Mouse (Mus musculus): ENCODE measurements around the gene Ada. TPM values are rescaled to one million over a fixed set of nuclear protein-coding genes. Genes with fewer than 3 reads are reported as not detected.

Ada gene
- total RNA-seq, 2 experiments from 2014 or later, result 1.5 to 1.6 TPM

DNA sequence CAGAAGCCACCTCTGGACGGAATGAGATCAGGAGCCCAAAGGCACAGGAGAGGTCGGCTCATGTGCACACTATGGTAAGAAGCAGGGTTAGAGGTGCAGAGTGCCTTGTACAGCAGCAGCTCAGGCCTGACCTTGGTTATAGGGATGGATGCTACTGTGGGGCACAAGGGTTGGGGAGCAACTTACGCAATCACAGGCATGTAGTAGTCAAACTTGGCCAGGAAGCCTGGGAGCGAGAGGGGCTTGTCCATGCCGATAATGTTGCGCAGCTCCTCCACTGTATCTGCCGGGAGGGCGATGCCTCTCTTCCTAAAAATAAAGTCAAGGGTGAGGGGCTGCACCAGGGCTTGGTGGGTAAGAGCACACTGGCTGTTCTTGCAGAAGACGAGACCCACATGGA is 14.9 kb downstream of the Ada start:
- no peak for DNase-seq (ENCODE audit: low spot score in 2 of 2)

DNA sequence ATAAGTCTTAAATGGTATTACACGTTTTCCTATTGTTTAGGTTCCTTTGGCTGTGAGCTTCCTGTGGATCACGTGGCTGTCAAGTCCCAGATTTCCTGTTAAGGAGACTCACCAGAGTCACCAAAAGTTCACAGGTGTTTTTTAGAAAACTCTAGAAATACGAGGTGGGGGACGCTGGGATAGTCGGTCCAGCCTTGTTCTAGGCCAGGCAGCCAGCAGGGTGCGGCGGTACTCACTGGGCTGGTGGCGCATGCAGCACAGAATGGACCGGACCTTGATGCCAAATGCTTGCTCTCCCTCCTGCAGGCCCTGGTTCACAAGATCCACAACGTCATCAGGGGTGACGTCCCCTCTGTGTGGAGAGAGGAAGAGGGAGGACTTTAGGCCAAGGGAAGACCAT is 18.0 kb downstream of the Ada start:
- DNase-seq (ENCODE audit: low spot score in 2 of 2), result no peak

DNA sequence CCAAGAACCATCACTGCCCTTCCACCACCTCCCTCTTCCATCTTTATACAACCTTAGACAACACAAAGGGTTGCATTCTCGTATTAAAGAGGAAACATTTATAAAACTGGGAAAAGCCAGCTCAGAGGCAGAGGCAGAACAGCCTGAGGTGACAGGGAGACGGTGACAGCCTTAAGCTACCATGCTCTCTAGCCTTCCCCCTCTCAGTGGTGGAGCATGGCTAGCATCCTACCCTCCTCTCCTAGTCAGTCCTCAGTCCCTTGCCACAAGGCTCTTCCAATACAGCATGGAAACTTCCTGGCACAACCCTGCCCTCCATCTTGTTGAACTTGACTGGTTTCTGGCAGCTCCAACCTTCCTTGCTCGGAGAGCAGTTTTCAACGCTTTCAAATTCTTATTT is 21.7 kb downstream of the Ada start:
- DNase-seq (ENCODE audit: low spot score in 2 of 2), result no peak

DNA sequence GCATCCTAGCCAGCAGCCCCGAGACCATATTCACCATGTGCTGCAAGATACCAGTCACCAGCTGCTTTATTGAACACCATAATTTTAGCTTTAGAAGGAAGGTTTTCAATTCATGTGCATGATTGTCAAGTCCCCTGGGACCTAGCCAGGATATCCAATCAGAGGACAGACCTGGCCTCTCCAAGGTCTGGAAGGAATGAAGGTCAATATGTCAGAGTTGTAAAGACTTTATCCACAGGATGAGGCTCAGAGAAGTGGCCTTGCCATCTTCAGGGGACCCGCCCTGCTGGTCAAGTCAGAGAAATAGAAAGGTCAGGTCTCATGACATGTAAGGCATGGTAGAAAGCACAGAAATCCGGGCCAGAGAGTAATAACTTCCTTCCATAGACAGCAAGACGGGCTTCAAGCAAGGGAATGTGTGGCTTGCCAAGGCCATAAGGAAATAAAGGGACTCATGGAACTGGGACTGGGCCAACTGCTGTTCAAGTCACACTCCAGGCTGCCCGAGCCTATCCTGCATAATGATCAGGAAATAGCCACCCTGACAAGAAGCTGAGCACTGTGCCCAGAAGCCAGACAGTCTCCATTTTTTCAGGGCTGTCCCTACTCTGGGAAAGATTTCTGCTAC is 23.2 kb downstream of the Ada start:
- no peak for DNase-seq (ENCODE audit: low spot score in 2 of 2)

DNA sequence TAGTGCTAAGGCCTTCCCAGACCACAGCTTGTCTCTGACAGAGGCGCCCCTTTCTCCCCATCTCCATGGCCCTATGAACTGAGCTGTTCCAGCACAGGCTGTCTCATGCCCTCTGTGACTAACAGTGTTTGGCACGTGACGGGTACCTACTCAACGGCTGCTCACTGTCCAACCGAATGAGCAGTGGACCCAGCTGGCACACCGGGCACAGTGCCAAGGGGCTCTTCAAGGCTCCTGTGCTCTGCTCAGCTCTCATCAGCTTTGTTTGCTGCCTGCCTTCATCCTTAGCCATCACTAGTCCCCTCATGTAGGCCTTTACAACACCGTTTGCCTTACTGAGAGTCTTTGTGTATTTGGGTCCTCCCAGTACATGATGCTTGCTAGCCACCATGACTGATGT is 27.5 kb downstream of the Ada start:
- DNase-seq (ENCODE audit: low spot score in 2 of 2), result peak in 1 of 2 experiments; percentile 66

DNA sequence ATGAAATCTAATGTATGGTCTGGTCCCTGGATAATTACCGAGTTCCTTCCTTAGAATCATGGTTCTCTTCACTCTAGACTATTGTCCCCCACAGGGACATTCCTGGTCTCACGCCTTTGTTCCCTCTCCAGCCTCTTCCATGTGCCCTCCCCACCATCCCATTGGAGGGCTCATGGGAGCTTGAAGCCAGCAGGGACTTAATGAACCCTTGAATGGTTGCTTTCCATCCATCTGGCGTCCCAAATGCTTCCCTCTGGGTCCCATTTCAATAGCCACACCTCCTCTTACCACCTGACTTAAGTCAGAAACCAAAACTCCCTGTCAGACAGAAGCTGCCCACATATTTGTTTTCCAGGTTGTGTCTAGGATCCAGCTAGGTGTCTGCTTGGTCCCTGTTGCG is 30.4 kb downstream of the Ada start:
- peak in 1 of 2 experiments; percentile 41 for DNase-seq (ENCODE audit: low spot score in 2 of 2)

DNA sequence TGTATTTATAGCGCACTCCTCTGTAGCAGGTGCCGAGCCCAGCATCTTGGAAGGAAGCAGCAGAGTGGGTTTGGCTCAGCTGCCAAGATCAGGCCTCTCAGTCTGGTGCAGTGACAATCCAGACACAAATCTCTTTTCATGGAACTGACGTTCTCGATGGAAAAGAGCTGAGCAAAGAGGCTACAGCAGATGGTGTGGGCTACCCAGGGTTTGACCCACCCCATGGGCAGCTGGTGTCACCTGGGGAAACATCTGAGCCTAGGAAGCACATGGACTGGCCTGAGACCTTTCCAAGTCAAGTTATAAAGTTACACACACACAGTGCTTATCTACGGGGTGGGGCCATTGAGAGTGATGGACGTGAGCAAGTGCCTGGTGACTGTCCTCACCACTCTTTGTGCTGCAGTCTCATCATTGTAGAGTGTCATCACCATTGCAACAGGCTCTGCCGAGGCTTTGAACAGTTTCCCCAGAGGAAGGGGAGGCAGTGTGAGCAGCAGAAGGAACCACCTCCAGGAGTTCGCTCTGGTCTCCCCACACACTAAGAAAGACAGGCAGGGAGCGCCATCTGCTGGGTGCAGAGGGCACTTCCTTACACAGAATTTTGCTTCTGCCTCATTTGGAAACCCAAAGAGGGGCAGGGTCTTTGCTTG is 31.0 kb downstream of the Ada start:
- DNase-seq (ENCODE audit: low spot score in 2 of 2), result peak; percentile 79 to 89

DNA sequence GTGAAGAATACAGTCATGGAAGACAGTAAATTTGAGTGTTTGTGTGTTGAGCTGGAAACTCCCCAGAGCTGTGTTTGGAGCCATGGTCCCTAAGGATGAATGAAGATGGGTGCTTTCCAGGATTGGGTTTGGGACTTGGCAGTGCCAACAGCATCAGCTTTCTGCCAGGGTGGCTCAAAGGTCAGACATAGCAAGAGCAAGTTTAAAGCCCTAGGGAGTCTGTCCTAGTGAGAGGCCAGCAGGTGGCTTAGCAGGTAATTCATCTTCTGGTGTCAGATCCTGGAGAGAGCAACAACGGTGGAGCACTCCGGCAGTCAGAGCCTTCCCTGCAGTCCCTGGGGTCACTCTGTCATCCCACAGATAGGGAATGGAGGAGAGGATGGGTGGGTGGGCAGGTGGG is 31.5 kb downstream of the Ada start:
- no peak for DNase-seq (ENCODE audit: low spot score in 2 of 2)

DNA sequence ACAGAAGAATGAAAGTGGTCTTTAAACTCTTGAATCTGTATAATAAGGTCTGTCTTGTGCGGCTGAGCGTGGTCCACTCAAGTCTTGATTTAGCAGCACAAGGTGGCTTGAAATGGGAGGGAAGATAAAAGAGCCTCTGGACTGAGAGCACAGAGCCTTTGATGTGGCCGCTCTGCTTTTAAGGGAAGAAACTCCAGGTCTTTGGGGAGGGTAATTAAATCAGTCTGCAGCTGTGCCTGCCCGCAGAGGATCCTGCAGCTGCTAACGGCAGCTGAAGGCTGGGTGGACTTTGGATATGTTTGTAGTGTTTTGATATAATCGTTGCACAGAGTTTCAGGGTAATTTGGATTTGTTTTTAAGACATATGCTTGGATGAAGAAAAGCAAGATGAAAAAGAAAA is 33.2 kb downstream of the Ada start:
- DNase-seq (ENCODE audit: low spot score in 2 of 2), result no peak

DNA sequence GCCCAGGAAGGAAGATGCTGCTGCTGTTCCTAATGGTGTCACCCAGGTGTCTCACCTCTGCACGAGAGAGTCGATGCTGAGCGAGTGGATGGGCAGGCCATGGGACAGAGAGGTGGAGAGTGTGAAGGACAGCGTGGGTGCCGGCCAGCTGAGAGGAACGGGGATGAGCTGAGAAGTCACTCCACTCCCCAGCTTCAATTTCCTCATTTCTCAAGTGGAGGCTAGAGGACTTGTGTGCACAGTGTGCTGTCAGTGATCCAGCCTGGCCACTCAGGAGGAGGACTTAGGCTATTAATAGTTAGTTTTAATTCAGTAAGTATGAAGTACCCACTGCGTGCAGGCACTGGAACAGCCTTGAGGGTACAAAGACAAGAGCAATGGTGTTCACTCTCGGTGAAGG is 33.6 kb downstream of the Ada start:
- DNase-seq (ENCODE audit: low spot score in 2 of 2), result no peak

DNA sequence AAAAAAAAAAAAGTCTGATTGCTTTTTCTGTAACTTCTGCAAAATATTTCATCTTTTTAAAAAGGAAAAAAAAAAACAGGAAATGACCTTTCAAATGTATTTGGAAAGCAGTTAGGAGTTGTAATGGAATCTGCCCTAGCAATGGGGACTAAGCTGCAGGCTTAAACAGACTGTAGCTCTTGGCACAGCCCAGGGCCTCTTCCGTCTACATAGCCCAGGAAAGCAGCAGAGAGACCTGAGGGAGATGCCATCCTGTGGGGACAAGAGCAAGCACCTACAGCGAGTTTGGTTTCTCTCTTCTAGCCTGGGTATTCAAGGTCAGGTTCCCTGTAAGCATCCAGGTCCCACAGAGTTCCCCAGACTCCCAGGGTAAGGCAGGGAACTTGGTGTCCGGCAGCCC is 36.7 kb downstream of the Ada start:
- no peak for DNase-seq (ENCODE audit: low spot score in 2 of 2)

DNA sequence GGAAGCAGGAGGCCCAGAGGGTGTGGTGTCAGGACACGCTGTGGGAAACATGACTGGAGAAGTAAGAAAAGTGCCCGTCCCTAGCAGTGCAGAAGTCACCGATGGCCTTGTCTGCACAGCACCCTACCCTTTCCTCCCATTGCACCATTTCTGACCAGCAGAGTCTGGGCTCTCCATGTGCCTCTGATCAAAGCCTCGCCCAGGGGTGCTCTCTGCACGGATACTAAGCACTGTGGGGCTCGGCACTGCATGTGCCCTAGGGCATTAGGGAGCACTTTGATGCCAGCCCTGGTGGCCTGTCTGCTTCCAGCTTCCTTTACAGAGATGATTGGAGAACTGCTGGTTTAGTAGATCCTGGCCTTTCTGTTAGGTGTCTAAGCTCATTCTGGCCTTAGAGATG is 37.2 kb downstream of the Ada start:
- DNase-seq (ENCODE audit: low spot score in 2 of 2), result no peak

DNA sequence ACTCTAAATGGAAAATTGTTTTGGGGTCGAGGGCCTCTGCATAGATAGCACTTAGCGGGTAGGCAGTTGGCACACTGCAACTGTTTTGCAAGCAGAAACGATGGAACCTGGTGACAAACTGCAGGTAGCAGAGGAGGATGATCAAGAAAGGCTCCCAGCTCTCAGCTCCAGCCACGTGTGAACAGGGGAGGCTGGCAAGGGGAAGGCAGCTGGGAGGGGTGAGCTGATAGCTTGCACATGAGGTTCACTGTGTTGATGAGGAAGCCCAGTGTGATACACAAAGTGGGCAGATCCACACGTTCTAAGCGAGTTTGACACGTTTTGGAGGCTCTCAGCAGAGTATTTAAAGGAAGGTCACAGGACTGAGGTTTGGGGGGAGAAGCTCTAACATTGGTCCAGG is 37.6 kb downstream of the Ada start:
- DNase-seq (ENCODE audit: low spot score in 2 of 2), result no peak

DNA sequence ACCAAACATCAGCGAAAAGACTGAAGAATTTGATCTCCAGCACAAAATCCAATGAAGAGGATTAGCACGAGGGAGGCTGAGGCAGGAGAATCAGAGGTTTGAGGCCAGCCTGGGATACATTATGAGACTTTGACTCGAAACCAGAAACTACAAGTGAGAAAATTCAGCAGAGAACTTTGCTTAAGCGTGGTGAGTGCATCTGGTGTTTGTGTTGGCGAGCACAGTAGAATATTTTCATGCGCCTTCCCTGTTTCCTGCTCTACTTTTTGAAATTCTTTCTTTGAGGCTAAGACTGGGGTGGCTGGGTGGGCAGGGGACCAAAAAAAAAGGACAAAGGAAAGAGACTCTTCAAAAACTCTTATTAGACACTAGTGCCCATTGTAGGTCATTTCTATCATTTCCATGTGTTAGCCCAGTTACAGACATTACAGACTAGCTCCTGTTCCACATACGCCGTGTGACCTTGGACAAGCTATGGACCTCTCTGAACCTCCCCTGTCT is 38.6 kb downstream of the Ada start:
- no peak for DNase-seq (ENCODE audit: low spot score in 2 of 2)

DNA sequence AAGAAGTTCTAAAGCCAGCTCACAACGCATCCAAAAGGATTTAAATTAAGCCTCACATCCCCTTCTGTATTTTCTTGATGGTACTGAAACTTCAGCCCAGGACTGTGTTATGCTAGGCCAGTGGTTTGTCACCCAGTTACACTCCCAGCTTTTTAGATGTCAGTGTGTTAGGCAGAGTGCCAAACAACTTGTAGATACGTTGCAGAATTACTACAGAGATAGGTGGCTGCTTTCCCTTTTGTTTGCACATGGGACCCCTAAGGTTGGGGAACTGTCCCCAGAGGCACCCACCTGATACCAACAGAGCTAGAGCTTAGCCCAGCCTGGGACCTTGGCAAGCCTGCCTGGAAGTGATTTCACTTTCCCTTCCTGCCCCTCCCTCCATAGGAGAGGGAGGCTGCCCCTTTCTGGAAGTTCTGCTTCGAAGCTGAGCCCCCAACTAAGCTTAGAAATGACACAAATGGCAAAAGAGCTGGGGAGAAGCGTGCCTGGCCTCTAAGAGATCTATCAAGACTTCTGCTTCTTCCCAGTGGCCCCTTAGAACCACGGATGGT is 39.4 kb downstream of the Ada start:
- no peak for DNase-seq (ENCODE audit: low spot score in 2 of 2)

DNA sequence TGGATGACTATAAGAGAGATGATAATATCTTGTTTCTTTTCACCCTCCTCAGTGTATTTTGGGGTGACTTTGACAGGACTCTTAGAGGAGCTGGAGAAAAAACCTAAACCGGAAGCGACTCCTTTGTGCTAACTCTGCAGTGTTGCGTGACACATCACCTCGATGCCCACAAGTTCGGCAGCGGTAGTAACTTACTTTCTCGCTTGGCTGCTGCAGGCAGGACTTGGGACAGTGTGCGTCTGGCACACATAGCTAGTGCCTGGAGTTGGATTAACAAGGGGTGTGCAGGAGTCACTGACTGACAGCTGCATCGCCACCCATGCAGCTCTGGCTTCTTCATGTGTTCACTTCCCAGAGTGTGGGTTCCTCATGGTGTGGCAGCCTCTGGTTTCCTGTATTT is 40.0 kb downstream of the Ada start:
- DNase-seq (ENCODE audit: low spot score in 2 of 2), result no peak

DNA sequence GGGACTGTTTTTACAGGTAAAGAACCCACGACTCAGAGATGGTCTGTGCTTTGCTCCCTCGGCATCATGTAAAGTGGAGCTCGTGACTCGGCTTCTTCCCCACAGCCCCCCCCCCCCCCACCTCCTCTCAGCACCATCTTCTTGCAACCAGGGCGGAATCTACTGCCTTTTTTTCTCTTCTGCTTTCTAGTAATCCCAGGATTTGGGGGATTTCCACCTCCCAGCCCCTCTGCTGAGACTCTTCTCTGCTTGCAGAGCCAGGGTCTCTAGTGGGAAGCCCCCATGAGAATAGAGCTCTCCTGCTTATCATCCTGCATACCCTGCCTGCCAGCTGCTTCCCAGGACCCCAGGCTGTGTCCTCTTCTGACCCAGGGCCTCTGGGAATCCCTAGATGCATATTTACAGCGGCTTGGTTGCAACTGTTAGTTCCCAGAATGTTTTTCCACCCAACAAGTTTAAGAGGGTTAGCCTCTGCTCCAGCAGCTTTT is 41.2 kb downstream of the Ada start:
- DNase-seq (ENCODE audit: low spot score in 2 of 2), result no peak

DNA sequence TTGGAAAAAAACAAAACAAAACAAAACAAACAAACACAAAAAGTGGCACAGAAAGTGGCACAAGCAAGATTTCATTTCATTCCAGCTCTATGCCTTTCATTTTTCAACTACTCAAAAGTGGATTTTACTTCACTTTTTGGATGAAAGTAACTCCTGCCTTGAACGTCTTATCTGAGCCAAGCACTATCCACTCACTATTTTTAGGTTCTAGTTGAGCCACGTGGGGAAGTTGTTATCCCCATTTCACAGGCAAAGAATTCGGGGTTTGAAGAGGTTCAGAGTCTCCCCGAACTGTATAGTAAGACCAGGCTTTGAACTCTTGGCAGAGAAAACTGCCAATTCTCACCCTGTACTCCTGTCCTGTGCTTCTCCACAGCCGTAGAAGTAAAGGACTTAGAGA is 41.7 kb downstream of the Ada start:
- DNase-seq (ENCODE audit: low spot score in 2 of 2), result no peak

DNA sequence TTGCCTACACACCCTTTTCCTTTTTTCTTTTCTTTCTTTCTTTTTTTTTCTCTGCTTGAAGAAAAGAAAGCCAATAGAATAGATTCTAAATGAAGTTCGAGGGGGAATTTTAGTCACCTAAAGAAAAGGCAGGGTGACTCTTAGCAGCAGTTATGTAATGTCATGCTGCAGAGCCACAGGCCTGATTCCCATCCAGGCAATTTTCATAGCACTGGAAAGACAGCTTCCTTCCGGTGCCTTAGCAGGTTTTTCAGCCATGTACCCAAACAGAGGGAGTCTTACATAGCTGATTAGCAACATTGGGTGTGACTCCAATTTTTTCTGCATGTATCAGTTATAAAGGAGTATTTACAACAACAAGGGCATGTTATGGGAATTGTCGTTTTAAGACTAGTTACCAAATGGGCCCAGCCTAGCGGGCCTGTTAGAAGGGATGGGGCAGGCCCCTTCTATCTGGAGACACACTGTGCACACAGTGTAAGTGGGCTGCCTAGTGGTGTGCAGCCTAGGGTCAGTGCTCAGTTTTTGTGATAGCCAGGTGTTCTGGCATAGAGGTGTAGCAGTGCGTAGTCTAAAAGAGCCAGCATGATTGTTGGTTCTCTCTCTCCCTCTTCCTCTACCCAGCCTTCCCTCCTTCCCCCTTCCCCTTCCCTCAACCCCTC is 46.3 kb downstream of the Ada start:
- DNase-seq (ENCODE audit: low spot score in 2 of 2), result no peak

DNA sequence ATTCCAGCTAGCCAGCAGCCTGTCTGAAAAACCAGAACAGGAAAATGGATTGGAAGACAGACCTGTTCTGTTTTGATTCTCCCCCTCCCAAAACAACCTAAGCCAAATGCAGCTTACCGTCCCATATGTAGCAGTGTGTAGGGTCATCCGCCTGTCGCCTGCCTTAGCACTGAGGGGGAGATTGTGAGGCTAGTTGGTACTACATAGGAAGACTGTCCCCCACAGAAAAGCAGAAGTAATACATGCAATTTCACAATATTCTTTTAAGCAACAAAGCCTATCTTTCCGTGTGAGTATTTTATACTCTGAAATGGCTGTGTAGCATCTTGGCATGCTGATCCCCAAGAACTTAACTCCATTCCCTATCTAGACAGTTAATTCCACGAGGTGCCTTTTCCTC is 47.1 kb downstream of the Ada start:
- no peak for DNase-seq (ENCODE audit: low spot score in 2 of 2)

DNA sequence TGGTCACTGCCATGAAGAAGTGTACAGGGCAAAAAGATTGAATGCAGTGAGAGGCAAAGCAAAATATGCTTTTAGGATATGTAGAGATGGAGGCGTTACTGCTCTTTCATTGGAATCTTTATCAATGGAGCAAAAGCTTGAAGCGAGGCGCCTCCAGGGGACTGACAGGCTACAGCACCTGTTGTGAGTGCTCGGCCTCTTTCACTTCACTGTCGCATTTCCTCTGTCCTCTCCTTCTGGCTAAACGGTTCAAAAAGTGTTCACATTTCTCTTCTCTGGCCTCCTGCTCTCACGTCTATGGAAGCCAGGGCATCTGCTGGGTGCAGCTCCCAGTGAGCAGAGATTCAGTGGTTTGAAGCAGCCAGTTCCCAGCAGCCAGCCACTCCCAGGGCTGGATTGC is 47.6 kb downstream of the Ada start:
- DNase-seq (ENCODE audit: low spot score in 2 of 2), result no peak

DNA sequence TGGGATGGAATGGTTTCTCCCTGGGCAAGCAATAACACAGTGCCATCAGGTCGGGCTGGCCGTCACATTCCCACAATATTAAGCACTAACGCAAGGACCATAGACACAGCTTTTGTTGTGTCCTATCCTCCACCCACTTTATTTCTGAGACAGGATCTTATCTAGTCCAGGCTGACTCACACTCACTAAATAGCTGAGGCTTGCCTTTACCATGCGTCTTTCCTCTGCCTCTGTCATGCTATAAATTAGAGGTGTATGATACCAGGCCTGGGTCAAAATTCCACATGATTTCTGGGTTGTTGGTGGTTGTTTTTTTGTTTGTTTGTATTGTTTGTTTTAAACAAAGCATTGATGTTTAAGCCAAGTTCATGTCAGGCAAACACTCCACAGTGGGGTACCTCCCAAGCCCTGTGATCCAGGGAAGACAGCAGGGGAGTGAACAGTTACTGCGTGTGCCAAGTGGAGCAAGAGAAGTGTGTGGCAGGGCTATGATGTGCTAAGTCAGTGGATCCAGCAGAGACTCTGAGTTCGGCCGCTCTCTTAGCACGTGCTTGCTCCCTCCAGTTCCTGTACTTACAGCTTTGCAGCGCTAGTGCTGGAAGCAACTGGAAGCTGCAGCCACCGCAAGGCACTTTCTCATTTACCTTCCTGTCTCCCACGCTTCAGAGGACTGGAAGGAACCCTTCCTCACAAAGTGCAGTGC is 50.8 kb downstream of the Ada start:
- DNase-seq (ENCODE audit: low spot score in 2 of 2), result no peak

All from layer of hippocampus, postnatal 14 days (tissue).